Mouse (Mus musculus) heart, embryonic 15.5 days (tissue): ENCODE results near the gene Tln1. TPM values are rescaled to one million over a fixed set of nuclear protein-coding genes. Genes with fewer than 3 reads are reported as not detected.
A peak's percentile ranks its signal among the peaks of the same experiment; 100 is the strongest.

Experiments
- ATAC-seq: fragments of 200-750 bp; cut with Nextera tagmentation; replicated peaks from 2 replicates; pipeline ENCODE4 v1.8.0; 2017; ENCODE audit warnings: low read depth, moderate TSS enrichment; ENCODE audit not compliant: insufficient number of reproducible peaks, insufficient read depth, low FRiP score
- H3K27ac ChIP-seq: fragments of 300-500 bp; sonication (generic); 2 replicates; pipeline ENCODE4 v1.5.1; 2015; ENCODE audit warnings: mild to moderate bottlenecking, inconsistent platforms
- H3K27me3 ChIP-seq: fragments of 300-500 bp; sonication (generic); 2 replicates; pipeline ENCODE4 v1.6.1; 2015; ENCODE audit warnings: inconsistent platforms
- H3K36me3 ChIP-seq: fragments of 300-500 bp; sonication (generic); 2 replicates; pipeline ENCODE4 v1.6.1; 2015; ENCODE audit warnings: mild to moderate bottlenecking, inconsistent platforms
- H3K4me1 ChIP-seq: fragments of 300-500 bp; sonication (generic); replicated peaks from 2 replicates; pipeline ENCODE4 v1.6.1; 2015; ENCODE audit warnings: inconsistent platforms
- H3K4me2 ChIP-seq: fragments of 300-500 bp; sonication (generic); 2 replicates; pipeline ENCODE4 v1.6.1; 2015; ENCODE audit warnings: inconsistent platforms, mild to moderate bottlenecking, moderate library complexity
- H3K4me3 ChIP-seq: fragments of 300-500 bp; sonication (generic); 2 replicates; pipeline ENCODE4 v1.5.1; 2015; ENCODE audit warnings: mild to moderate bottlenecking, inconsistent platforms
- H3K9ac ChIP-seq: fragments of 300-500 bp; sonication (generic); 2 replicates; pipeline ENCODE4 v1.6.1; 2015; ENCODE audit warnings: mild to moderate bottlenecking, inconsistent platforms
- H3K9me3 ChIP-seq: fragments of 300-500 bp; sonication (generic); replicated peaks from 2 replicates; pipeline ENCODE4 v1.6.1; 2016; ENCODE audit warnings: inconsistent platforms
- WGBS: fragments of 180-500 bp; shearing (Covaris S2); methylation state at CpG from one replicate; pipeline ENCODE4 v1.1.7; 2015; ENCODE audit warnings: mixed read lengths; 5-methylcytosine and 5-hydroxymethylcytosine counted together
- polyA plus RNA-seq: library from polyadenylated mRNA; unstranded; fragments of >200 nt; fragmentation: Nextera tagmentation; extraction: Ambion mirVana; gene quantifications from 2 replicates; pipeline ENCODE4 v1.2.1, GENCODE M21; 2015

The Tln1 gene
- polyA plus RNA-seq, 1 experiment from 2014 or later: 77.6 TPM

DNA sequence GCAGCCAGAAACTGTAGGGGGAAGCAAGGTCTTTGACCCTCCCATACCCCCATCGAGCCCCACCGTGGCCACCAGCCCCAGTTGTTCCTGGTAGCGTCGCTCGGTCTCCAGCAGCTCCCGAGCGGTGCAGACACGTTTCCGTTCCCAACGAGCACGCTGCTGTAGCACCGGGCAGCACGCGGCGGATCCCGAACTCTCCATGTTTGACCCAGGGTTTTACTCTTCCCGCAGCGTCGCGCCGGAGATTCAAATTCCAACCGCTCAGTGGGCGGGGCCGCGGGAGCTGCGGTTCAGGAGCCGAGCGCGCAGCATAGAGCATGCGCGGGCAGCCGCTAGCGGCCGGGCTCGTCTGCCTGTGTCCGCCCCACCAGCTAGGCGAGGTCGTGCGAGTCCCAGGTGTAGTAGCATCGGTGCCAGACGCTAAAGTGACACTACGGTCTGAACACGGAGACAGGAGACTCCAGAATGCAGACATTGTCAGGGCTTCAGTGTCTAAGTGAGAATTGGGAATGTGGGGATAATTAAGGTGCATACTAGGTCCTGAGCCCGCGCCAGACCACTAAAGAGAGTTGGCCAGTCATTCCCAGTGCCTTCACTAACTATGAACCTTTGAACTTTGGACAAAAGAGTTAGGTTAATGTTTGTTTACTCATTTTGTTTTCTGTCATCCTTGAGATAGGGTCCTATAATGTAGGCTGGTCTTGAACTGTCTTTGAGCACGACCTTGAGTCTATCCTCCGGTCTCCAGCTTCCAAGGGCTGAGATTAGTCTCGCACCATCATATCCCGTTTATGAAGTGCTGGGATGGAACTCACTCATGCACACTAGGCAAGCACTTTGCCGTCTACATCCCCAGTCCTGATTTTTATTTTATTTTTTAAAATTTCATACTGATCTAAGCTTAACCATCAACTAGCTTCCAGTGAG, 62.8 kb downstream of the Tln1 start, which contains the start of gene Arhgef39:
TSS of gene Arhgef39 (minus strand) at position 289 of the 927 bp plus-strand sequence.
- no peaks in the 10 kb centered on the region for H3K27me3 ChIP-seq
- WGBS: 6% methylated on average over 50 of the region's 50 CpGs
- peak within 1 kb of the TSS; percentile 88 for H3K4me2 ChIP-seq
- peak within 1 kb of the TSS; percentile 68 for H3K9ac ChIP-seq
- peaks cover 7% of the 10 kb centered on the region; the same call in 1 of the 2 replicates for H3K36me3 ChIP-seq
- peak; percentile 86 for ATAC-seq
- H3K4me1 ChIP-seq: peaks cover 49% of the 10 kb centered on the region
- H3K27ac ChIP-seq: peak within 1 kb of the TSS; percentile 62
- peak within 1 kb of the TSS; percentile 69 for H3K4me3 ChIP-seq
- H3K9me3 ChIP-seq: no peaks in the 10 kb centered on the region

DNA sequence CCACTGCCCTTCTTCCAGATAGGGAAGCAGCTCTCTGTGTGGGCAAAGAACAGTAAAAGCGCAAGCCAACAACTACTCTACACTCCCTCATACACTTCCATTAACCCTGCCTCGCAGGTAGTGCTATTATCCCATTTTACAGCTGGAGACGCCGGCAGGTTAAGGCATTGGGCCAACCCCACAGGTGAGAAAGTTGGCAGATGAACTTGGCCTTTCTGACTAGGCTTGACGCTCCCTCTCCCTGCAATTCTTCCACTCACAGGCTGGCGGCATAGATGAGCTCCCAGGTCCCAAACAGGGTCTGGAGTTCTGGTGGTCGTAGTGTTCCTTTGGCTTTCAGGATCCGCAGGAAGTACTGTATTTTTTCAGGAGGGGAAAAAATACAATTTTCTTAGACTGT, 63.5 kb downstream of the Tln1 start:
- peak overlapping the region; percentile 88 for H3K4me2 ChIP-seq
- peaks cover 56% of the 10 kb centered on the region for H3K4me1 ChIP-seq
- 12% methylated on average over 8 of the region's 8 CpGs for WGBS
- peaks cover 7% of the 10 kb centered on the region; the same call in 1 of the 2 replicates for H3K36me3 ChIP-seq
- peak overlapping the region; percentile 62 for H3K27ac ChIP-seq
- H3K9ac ChIP-seq: peak overlapping the region; percentile 68
- no peaks in the 10 kb centered on the region for H3K9me3 ChIP-seq
- H3K4me3 ChIP-seq: peak overlapping the region; percentile 69
- no peaks in the 10 kb centered on the region for H3K27me3 ChIP-seq
- ATAC-seq: 0 out of 2 replicates have a peak, but pooled peaks have one; percentile 28

DNA sequence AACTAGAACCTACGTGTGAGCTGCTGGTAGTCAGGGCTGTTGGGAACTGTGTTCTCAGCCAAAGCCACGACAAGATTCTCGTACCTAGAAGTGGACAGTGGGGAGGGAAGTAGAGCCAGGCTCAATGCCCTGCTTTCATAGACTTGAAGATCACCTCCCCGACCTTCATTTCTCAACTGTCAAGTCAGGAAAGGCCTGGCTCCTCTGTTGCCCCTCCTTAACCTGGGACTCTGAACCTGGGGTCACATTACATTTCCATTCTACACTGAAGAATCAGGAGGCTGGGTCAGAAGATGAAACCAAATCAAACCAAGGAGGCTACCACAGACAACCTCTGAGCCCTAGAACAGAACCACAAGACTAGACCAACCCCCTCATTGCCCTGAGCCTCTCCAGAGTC, 64.5 kb downstream of the Tln1 start:
- 54% methylated on average over 4 of the region's 4 CpGs for WGBS
- H3K36me3 ChIP-seq: peaks cover 7% of the 10 kb centered on the region; the same call in 1 of the 2 replicates
- peak overlapping the region; percentile 40; the same call in 1 of the 2 replicates for H3K9ac ChIP-seq
- no peak for ATAC-seq
- peaks cover 57% of the 10 kb centered on the region for H3K4me1 ChIP-seq
- peak overlapping the region; percentile 69 for H3K4me3 ChIP-seq
- no peaks in the 10 kb centered on the region for H3K27me3 ChIP-seq
- H3K27ac ChIP-seq: no peak overlapping the region
- H3K9me3 ChIP-seq: no peaks in the 10 kb centered on the region
- H3K4me2 ChIP-seq: peak overlapping the region; percentile 88

DNA sequence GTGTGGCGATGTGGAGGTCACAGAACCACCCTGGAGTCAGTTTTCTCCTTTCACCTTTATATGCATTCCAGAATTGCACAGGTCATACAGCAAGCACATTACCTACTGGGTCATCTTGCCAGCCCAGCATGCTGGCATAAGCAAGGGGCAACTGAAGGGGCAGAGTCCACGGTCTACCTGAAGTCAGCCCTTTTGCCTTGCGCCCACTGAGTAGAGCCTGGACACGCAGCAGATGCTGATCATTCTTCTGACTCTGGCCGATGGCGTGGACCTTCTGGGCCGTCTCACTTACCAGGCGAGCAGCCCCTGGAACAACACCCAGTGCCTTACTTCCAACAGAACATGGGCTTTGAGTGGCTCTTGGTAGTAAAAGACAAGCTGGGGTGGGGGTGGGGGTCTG, 65.1 kb downstream of the Tln1 start:
- 88% methylated on average over 8 of the region's 8 CpGs for WGBS
- no peaks in the 10 kb centered on the region for H3K27me3 ChIP-seq
- no peak overlapping the region for H3K27ac ChIP-seq
- H3K36me3 ChIP-seq: peaks cover 7% of the 10 kb centered on the region; the same call in 1 of the 2 replicates
- H3K4me1 ChIP-seq: peaks cover 57% of the 10 kb centered on the region
- peak overlapping the region; percentile 69; the same call in 1 of the 2 replicates for H3K4me3 ChIP-seq
- no peak overlapping the region for H3K9ac ChIP-seq
- peak overlapping the region; percentile 88 for H3K4me2 ChIP-seq
- H3K9me3 ChIP-seq: no peaks in the 10 kb centered on the region
- ATAC-seq: no peak

DNA sequence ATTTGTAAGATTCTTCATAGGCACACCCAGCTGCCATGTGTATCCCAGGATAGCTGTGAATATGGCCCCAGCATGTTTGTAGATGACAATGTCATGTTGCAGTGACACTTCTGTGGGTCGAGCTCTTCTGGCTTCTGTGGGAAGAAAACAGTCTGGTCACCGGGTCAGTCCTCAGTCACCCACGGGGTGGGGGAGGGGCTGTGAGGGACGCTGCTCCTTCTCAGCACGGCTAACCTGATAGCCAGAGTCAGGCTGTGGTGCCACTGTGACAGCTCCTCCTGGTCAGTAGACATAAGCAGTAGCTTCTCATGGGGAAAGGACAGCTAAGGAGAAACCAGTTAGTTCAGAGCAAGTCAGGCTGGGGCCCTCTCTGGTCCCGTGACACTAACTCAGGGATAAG, 65.9 kb downstream of the Tln1 start:
- H3K9me3 ChIP-seq: no peaks in the 10 kb centered on the region
- WGBS: 41% methylated on average over 6 of the region's 6 CpGs
- ATAC-seq: no peak
- H3K4me1 ChIP-seq: peaks cover 57% of the 10 kb centered on the region
- no peak overlapping the region for H3K9ac ChIP-seq
- peaks cover 7% of the 10 kb centered on the region; the same call in 1 of the 2 replicates for H3K36me3 ChIP-seq
- H3K27ac ChIP-seq: no peak overlapping the region
- no peaks in the 10 kb centered on the region for H3K27me3 ChIP-seq
- no peak overlapping the region for H3K4me2 ChIP-seq
- no peak overlapping the region for H3K4me3 ChIP-seq

DNA sequence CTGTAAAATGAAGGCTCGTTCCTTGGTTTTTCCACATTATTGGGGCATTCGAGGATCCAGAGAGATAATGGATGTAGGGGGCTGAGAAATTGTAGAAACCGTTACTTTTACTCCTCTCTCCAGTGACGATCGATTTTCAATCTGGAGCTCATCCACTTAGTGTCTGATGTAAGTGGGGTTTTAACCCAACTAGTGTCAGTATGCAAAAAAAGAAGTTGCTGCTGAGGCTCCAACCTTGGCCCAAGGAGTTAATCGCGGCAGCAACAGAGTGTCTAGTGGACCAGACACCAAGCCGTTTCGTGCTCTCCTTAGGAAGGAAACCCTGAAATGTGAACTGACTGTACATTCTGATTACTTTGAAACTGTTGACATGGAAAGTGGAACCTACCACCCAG, 68.6 kb downstream of the Tln1 start:
- H3K9me3 ChIP-seq: no peaks in the 10 kb centered on the region
- ATAC-seq: no peak
- peak overlapping the region; percentile 73 for H3K4me2 ChIP-seq
- H3K27me3 ChIP-seq: no peaks in the 10 kb centered on the region
- peak overlapping the region; percentile 66 for H3K4me3 ChIP-seq
- peaks cover 7% of the 10 kb centered on the region; the same call in 1 of the 2 replicates for H3K36me3 ChIP-seq
- H3K4me1 ChIP-seq: peaks cover 47% of the 10 kb centered on the region
- peak overlapping the region; percentile 89 for H3K27ac ChIP-seq
- H3K9ac ChIP-seq: peak overlapping the region; percentile 83
- WGBS: under 1% methylated on average over 9 of the region's 9 CpGs

DNA sequence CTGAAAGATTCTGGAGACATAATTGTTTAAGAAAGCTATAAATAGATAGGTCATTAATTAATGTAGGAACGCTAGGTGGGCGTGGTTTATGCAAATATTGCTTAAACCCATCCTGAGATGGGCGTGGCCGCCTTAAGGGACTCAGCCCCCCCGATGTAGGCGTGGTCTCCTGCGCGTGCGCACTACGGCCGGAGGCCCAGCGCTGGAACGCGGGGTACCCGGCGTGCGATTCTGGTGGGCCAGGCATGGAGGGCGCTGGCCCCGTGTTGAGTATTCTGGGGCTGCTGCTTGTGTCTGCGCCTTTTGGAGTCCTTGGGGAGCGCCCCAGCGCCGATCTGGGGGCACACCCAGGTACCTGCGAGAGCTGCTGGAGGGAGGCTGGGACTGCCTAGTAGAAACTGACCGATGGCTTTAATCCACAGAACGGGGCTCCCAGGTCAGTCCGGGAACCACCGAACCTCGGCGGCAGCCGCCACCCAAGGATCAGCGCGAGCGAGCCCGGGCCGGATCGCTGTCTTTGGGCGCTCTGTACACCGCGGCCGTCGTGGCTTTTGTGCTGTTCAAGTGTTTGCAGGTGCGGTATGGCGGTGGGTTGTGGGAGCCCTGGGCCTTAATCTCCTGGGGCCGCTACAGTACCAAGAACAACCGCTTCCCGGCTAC, 69.2 kb downstream of the Tln1 start:
- H3K9ac ChIP-seq: peak overlapping the region; percentile 83
- peak overlapping the region; percentile 66 for H3K4me3 ChIP-seq
- no peaks in the 10 kb centered on the region for H3K27me3 ChIP-seq
- WGBS: under 1% methylated on average over 47 of the region's 47 CpGs
- ATAC-seq: peak; percentile 90
- H3K9me3 ChIP-seq: no peaks in the 10 kb centered on the region
- H3K27ac ChIP-seq: peak overlapping the region; percentile 89
- H3K36me3 ChIP-seq: peaks cover 7% of the 10 kb centered on the region; the same call in 1 of the 2 replicates
- H3K4me2 ChIP-seq: peak overlapping the region; percentile 73
- peaks cover 42% of the 10 kb centered on the region for H3K4me1 ChIP-seq

DNA sequence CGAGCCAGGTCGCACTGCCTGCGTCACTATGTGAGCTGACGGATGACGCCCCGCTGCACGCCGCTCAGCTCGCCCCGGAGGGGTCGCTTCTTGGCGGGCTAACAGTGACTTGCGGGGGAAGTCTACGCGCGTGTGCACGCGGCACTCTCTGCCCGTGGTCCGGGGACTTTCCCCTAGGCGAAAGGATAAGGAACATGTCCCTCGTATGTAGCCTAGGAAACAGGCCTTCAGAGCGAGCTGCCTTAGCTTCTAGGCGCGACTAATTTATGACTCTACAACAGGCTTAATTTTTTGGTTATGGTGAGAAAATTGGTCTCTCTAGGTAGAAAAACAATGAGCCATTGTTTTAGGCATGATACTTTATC, 69.7 kb downstream of the Tln1 start, which contains the start of gene Ccdc107:
TSS of gene Ccdc107 (plus strand) at position 80 of the 365 bp plus-strand sequence.
- Histone ChIP-seq H3K9ac (peak within 1 kb of the TSS; percentile 83), H3K4me1 (peaks cover 37% of the 10 kb centered on the region), H3K27ac (peak within 1 kb of the TSS; percentile 89), H3K4me2 (peak within 1 kb of the TSS; percentile 73), H3K9me3 (no peaks in the 10 kb centered on the region), H3K27me3 (no peaks in the 10 kb centered on the region), H3K4me3 (peak within 1 kb of the TSS; percentile 66), H3K36me3 (peaks cover 7% of the 10 kb centered on the region; the same call in 1 of the 2 replicates)
- peak; percentile 97 for ATAC-seq
- WGBS: 0% methylated on average over 25 of the region's 25 CpGs

DNA sequence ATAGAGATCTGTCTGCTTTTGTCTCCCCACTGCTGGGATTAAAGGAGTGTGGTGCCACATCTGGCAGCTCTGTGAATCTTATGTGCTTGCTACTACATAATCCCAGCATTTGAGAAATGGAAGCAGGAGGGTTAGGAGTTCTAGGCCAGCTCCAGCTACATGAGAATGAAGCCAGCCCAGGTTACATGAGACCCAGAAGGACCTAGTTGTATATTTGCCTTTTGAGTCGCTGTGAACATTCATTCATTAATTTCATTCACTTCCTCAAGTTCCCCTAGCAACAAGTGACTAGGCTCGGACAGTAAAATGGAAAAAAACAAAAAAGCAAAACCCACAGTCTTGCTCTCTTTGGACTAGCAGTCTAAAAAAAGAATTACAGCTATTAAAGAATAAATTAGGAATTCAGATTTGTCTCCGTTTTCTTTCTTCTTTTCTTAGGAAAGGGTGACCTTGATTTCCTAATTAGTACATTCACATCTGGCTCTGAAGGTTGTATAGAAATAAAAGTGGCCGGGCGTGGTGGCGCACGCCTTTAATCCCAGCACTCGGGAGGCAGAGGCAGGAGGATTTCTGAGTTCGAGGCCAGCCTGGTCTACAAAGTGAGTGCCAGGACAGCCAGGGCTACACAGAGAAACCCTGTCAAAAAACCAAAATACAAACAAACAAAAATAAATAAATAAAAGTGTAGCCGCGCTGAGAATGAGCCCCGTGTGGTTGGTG, 70.2 kb downstream of the Tln1 start:
- Histone ChIP-seq H3K4me1 (peaks cover 32% of the 10 kb centered on the region), H3K4me3 (peak overlapping the region; percentile 66), H3K9ac (no peak overlapping the region), H3K27me3 (no peaks in the 10 kb centered on the region), H3K4me2 (peak overlapping the region; percentile 73), H3K27ac (peak overlapping the region; percentile 89), H3K36me3 (peaks cover 7% of the 10 kb centered on the region; the same call in 1 of the 2 replicates), H3K9me3 (no peaks in the 10 kb centered on the region)
- ATAC-seq: no peak
- 45% methylated on average over 12 of the region's 12 CpGs for WGBS

DNA sequence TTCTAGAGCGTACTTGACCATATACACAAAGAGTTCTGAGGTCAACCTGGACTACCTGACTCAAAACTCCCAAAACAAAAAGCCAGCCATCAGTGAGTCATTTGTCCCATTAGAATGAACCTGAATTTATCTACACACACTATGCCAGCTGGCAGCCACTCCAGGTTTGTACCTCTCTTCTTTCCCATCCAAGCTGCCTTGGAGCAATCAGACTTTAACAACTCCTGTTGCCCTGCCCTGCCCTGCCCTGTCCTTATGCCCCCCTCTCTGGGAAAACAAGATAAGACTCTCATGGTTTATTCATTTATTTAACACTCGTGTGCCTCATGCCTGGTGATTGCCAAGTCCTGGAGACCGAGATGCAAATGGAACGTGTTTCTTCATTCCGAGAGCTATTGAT, 71.7 kb downstream of the Tln1 start:
- Histone ChIP-seq H3K4me1 (peaks cover 19% of the 10 kb centered on the region), H3K9me3 (no peaks in the 10 kb centered on the region), H3K4me3 (no peak overlapping the region), H3K36me3 (peaks cover 2% of the 10 kb centered on the region; the same call in 1 of the 2 replicates), H3K27me3 (no peaks in the 10 kb centered on the region), H3K27ac (no peak overlapping the region), H3K9ac (no peak overlapping the region), H3K4me2 (no peak overlapping the region)
- ATAC-seq: no peak
- WGBS: 75% methylated on average over 5 of the region's 5 CpGs
